Mouse (Mus musculus) CH12.LX (cell line): ENCODE data around the gene Gimap9. TPM values are rescaled to one million over a fixed set of nuclear protein-coding genes. Genes with fewer than 3 reads are reported as not detected.
A peak's percentile ranks its signal among the peaks of the same experiment; 100 is the strongest.

Experiments
- DNase-seq: peaks from one replicate; pipeline ENCODE4 v3.0.0-alpha.2; 2013; ENCODE audit errors: extremely low read depth
- H3K27ac ChIP-seq: 2 replicates; pipeline ENCODE4 v1.5.1; 2012; ENCODE audit warnings: low read depth, mild to moderate bottlenecking, control low read depth, moderate library complexity; ENCODE audit not compliant: insufficient read depth
- H3K27me3 ChIP-seq: replicated peaks from 2 replicates; pipeline ENCODE3; 2012; ENCODE audit warnings: inconsistent platforms
- H3K36me3 ChIP-seq, 2 experiments: replicated peaks in 1 of 2; 2 replicates each; pipeline versions ENCODE3 to v1.6.1; 2012; ENCODE audit warnings: inconsistent platforms in 1 of 2, low read length in 1 of 2, mild to moderate bottlenecking in 1 of 2, mixed read lengths in 1 of 2, moderate library complexity in 1 of 2; ENCODE audit not compliant: control insufficient read depth in 1 of 2, insufficient read depth in 1 of 2
- H3K4me1 ChIP-seq, 2 experiments: 2 replicates each; pipeline ENCODE4 v1.6.1; 2012; ENCODE audit warnings: inconsistent platforms in 1 of 2, moderate library complexity in 1 of 2; ENCODE audit not compliant: insufficient read depth in 2 of 2, control insufficient read depth in 1 of 2
- H3K4me2 ChIP-seq: 2 replicates; pipeline ENCODE4 v1.6.1; 2012; ENCODE audit warnings: low read depth, mild to moderate bottlenecking, control low read depth; ENCODE audit not compliant: poor library complexity, insufficient read depth, severe bottlenecking
- H3K4me3 ChIP-seq, 3 experiments: fragments of 150-350 bp in 1 of 3; sonication (generic) in 1 of 3; replicated peaks in 1 of 3; 2 replicates each; pipeline versions ENCODE3 to v1.5.1; 2011 to 2012; ENCODE audit warnings: low read depth in 2 of 3, low read length in 2 of 3, mild to moderate bottlenecking in 2 of 3, moderate library complexity in 2 of 3, control low read depth in 1 of 3, improper control_type of control experiment in 1 of 3, inconsistent platforms in 1 of 3, mixed read lengths in 1 of 3; ENCODE audit not compliant: poor library complexity in 1 of 3
- H3K79me2 ChIP-seq: replicated peaks from 2 replicates; pipeline ENCODE4 v1.6.1; 2012; ENCODE audit warnings: mild to moderate bottlenecking, moderate library complexity; ENCODE audit not compliant: control insufficient read depth, poor library complexity, insufficient read depth, severe bottlenecking; ENCODE audit errors: extremely low read depth
- H3K9ac ChIP-seq: 2 replicates; pipeline ENCODE4 v1.6.1; 2012; ENCODE audit warnings: low read depth, mild to moderate bottlenecking, control low read depth, moderate library complexity; ENCODE audit not compliant: insufficient read depth
- H3K9me3 ChIP-seq: replicated peaks from 2 replicates; pipeline ENCODE3; 2012; ENCODE audit warnings: low read length, inconsistent platforms, mixed read lengths
- BHLHE40 ChIP-seq: IDR thresholded peaks from 2 replicates; pipeline ENCODE4 v1.6.1; 2011; ENCODE audit warnings: mild to moderate bottlenecking, low read depth, low read length, improper control_type of control experiment
- CHD1 ChIP-seq: IDR thresholded peaks from 2 replicates; pipeline ENCODE4 v1.6.1; 2012; ENCODE audit warnings: low read depth, low read length, improper control_type of control experiment, inconsistent platforms
- CHD2 ChIP-seq: IDR thresholded peaks from 2 replicates; pipeline ENCODE4 v1.6.1; 2011; ENCODE audit warnings: low read length, improper control_type of control experiment
- CTCF ChIP-seq, 2 experiments: IDR thresholded peaks in 1 of 2; conservative IDR thresholded peaks in 1 of 2; 2 replicates each; pipeline ENCODE4 v1.5.1; 2011 to 2012; ENCODE audit warnings: low read depth in 2 of 2, low read length in 2 of 2, improper control_type of control experiment in 1 of 2, inconsistent platforms in 1 of 2, mild to moderate bottlenecking in 1 of 2, moderate library complexity in 1 of 2
- E2F4 ChIP-seq: IDR thresholded peaks from 2 replicates; pipeline ENCODE4 v1.6.1; 2011; ENCODE audit warnings: low read depth, low read length, improper control_type of control experiment; ENCODE audit not compliant: insufficient replicate concordance
- ELF1 ChIP-seq: IDR thresholded peaks from 2 replicates; pipeline ENCODE4 v1.6.1; 2014; ENCODE audit warnings: low read depth, mild to moderate bottlenecking, inconsistent platforms, low read length, improper control_type of control experiment
- EP300 ChIP-seq: IDR thresholded peaks from 2 replicates; pipeline ENCODE4 v1.6.1; 2011; ENCODE audit warnings: low read length, improper control_type of control experiment
- ETS1 ChIP-seq: conservative IDR thresholded peaks from 2 replicates; pipeline ENCODE4 v1.6.1; 2012; ENCODE audit warnings: low read depth, mild to moderate bottlenecking, inconsistent platforms, low read length, improper control_type of control experiment, moderate library complexity
- GABPA ChIP-seq: IDR thresholded peaks from 2 replicates; pipeline ENCODE4 v1.6.1; 2012; ENCODE audit warnings: low read depth, low read length, improper control_type of control experiment, inconsistent platforms; ENCODE audit not compliant: insufficient replicate concordance
- HCFC1 ChIP-seq: IDR thresholded peaks from 2 replicates; pipeline ENCODE4 v1.6.1; 2012; ENCODE audit warnings: low read depth, mild to moderate bottlenecking, inconsistent platforms, low read length, improper control_type of control experiment
- IRF4 ChIP-seq: IDR thresholded peaks from 2 replicates; pipeline ENCODE4 v1.6.1; 2014; ENCODE audit warnings: low read depth, mild to moderate bottlenecking, inconsistent platforms, low read length, improper control_type of control experiment
- JUN ChIP-seq: IDR thresholded peaks from 2 replicates; pipeline ENCODE4 v1.6.1; 2011; ENCODE audit warnings: low read depth, mild to moderate bottlenecking, low read length, improper control_type of control experiment, moderate library complexity; ENCODE audit not compliant: insufficient read depth
- JUND ChIP-seq: conservative IDR thresholded peaks from 2 replicates; pipeline ENCODE4 v1.6.1; 2011; ENCODE audit warnings: low read depth, low read length, improper control_type of control experiment
- KAT2A ChIP-seq: IDR thresholded peaks from 2 replicates; pipeline ENCODE4 v1.6.1; 2012; ENCODE audit warnings: low read length, improper control_type of control experiment, inconsistent platforms; ENCODE audit not compliant: insufficient replicate concordance
- MAFK ChIP-seq: IDR thresholded peaks from 2 replicates; pipeline ENCODE4 v1.6.1; 2011; ENCODE audit warnings: low read length, improper control_type of control experiment; ENCODE audit not compliant: insufficient replicate concordance
- MAX ChIP-seq: IDR thresholded peaks from 2 replicates; pipeline ENCODE4 v1.6.1; 2011; ENCODE audit warnings: low read length, improper control_type of control experiment
- MAZ ChIP-seq: IDR thresholded peaks from 2 replicates; pipeline ENCODE4 v1.6.1; 2012; ENCODE audit warnings: low read depth, mild to moderate bottlenecking, inconsistent platforms, low read length, improper control_type of control experiment, moderate library complexity
- MEF2A ChIP-seq: IDR thresholded peaks from 2 replicates; pipeline ENCODE4 v1.6.1; 2014; ENCODE audit warnings: low read depth, mild to moderate bottlenecking, inconsistent platforms, low read length, improper control_type of control experiment, borderline replicate concordance
- MXI1 ChIP-seq: IDR thresholded peaks from 2 replicates; pipeline ENCODE4 v1.6.1; 2011; ENCODE audit warnings: mild to moderate bottlenecking, low read depth, low read length, improper control_type of control experiment
- MYC ChIP-seq: IDR thresholded peaks from 2 replicates; pipeline ENCODE4 v1.6.1; 2011; ENCODE audit warnings: low read depth, mild to moderate bottlenecking, improper control_type of control experiment, low read length
- NELFE ChIP-seq: IDR thresholded peaks from 2 replicates; pipeline ENCODE4 v1.6.1; 2011; ENCODE audit warnings: low read depth, low read length, improper control_type of control experiment
- NRF1 ChIP-seq: IDR thresholded peaks from 2 replicates; pipeline ENCODE4 v1.6.1; 2014; ENCODE audit warnings: low read depth, mild to moderate bottlenecking, inconsistent platforms, low read length, improper control_type of control experiment, moderate library complexity
- PAX5 ChIP-seq: IDR thresholded peaks from 2 replicates; pipeline ENCODE4 v1.6.1; 2012; ENCODE audit warnings: low read length, inconsistent platforms, mixed read lengths
- POLR2A ChIP-seq: IDR thresholded peaks from 2 replicates; pipeline ENCODE4 v1.6.1; 2011; ENCODE audit warnings: low read depth, mild to moderate bottlenecking, improper control_type of control experiment, low read length
- POLR2AphosphoS2 ChIP-seq: IDR thresholded peaks from 2 replicates; pipeline ENCODE4 v1.6.1; 2011; ENCODE audit warnings: low read depth, low read length, improper control_type of control experiment
- RAD21 ChIP-seq: IDR thresholded peaks from 2 replicates; pipeline ENCODE4 v1.6.1; 2011; ENCODE audit warnings: low read depth, mild to moderate bottlenecking, low read length, improper control_type of control experiment, moderate library complexity
- RCOR1 ChIP-seq: conservative IDR thresholded peaks from 2 replicates; pipeline ENCODE4 v1.6.1; 2012; ENCODE audit warnings: low read depth, mild to moderate bottlenecking, inconsistent platforms, low read length, improper control_type of control experiment
- SIN3A ChIP-seq: IDR thresholded peaks from 2 replicates; pipeline ENCODE4 v1.6.1; 2012; ENCODE audit warnings: low read length, improper control_type of control experiment, inconsistent platforms
- SMC3 ChIP-seq: IDR thresholded peaks from 2 replicates; pipeline ENCODE4 v1.6.1; 2011; ENCODE audit warnings: low read depth, low read length, improper control_type of control experiment
- TBP ChIP-seq: conservative IDR thresholded peaks from 2 replicates; pipeline ENCODE4 v1.6.1; 2011; ENCODE audit warnings: low read depth, low read length, improper control_type of control experiment
- TCF12 ChIP-seq: IDR thresholded peaks from 2 replicates; pipeline ENCODE4 v1.6.1; 2014; ENCODE audit warnings: low read depth, mild to moderate bottlenecking, inconsistent platforms, low read length, improper control_type of control experiment
- UBTF ChIP-seq: IDR thresholded peaks from 2 replicates; pipeline ENCODE4 v1.6.1; 2012; ENCODE audit warnings: low read depth, mild to moderate bottlenecking, inconsistent platforms, low read length, improper control_type of control experiment, moderate library complexity
- USF1 ChIP-seq: IDR thresholded peaks from 2 replicates; pipeline ENCODE4 v1.6.1; 2014; ENCODE audit warnings: low read depth, mild to moderate bottlenecking, inconsistent platforms, low read length, improper control_type of control experiment
- USF2 ChIP-seq: conservative IDR thresholded peaks from 2 replicates; pipeline ENCODE4 v1.6.1; 2011; ENCODE audit warnings: low read depth, low read length, improper control_type of control experiment
- ZC3H11A ChIP-seq: IDR thresholded peaks from 2 replicates; pipeline ENCODE4 v1.6.1; 2012; ENCODE audit warnings: low read depth, mild to moderate bottlenecking, inconsistent platforms, low read length, improper control_type of control experiment
- ZKSCAN1 ChIP-seq: IDR thresholded peaks from 2 replicates; pipeline ENCODE4 v1.6.1; 2012; ENCODE audit warnings: low read depth, inconsistent platforms, low read length, improper control_type of control experiment, borderline replicate concordance
- ZMIZ1 ChIP-seq: IDR thresholded peaks from 2 replicates; pipeline ENCODE4 v1.6.1; 2012; ENCODE audit warnings: low read depth, mild to moderate bottlenecking, inconsistent platforms, low read length, improper control_type of control experiment
- ZNF384 ChIP-seq: IDR thresholded peaks from 2 replicates; pipeline ENCODE4 v1.6.1; 2012; ENCODE audit warnings: low read depth, low read length, improper control_type of control experiment, inconsistent platforms
- dilution Hi-C: fragments of 300-500 bp; cut with MboI; formaldehyde crosslinking; loops from 2 replicates; pipeline ENCODE4 v1.14.3; 2020; ENCODE audit warnings: low sequenced_read_pairs; ENCODE audit not compliant: extremely low pct_unique_long_range_greater_than_20kb, extremely low pct_ligation_motif_present
- in situ Hi-C: fragments of 300-500 bp; cut with MboI; formaldehyde crosslinking; loops from 3 replicates; pipeline ENCODE4 v1.14.3; 2019; ENCODE audit warnings: low sequenced_read_pairs, low pct_ligation_motif_present, low pct_unique_long_range_greater_than_20kb, mixed read lengths
- polyA plus RNA-seq: library from polyadenylated mRNA; unstranded; fragments of >175 nt; gene quantifications from 2 replicates; pipeline ENCODE4 v1.2.1, GENCODE M21; 2012; ENCODE audit warnings: low read depth; ENCODE audit not compliant: insufficient read length
- total RNA-seq, 2 experiments: library from RNA; depleted of rRNA; stranded (reverse); fragments of 300-350 nt in 1 of 2; fragments of >200 nt in 1 of 2; gene quantifications; 2 replicates each; pipeline ENCODE4 v1.2.3; 2012 to 2014

Gene Gimap9
- total and polyA plus RNA-seq, 3 experiments: 31.0 to 75.1 (median 46.1) TPM

GRCm38 (mm10) chr6:48677492-48678345 lies 1.8 kb downstream of the Gimap9 start:
- DNase-seq: peak; percentile 65
- H3K9me3 ChIP-seq: no peaks in the 10 kb centered on the region
- TF ChIP-seq MXI1 (no peak; the same call in 1 of the 2 replicates), ZMIZ1 (no peak), TBP (0 out of 2 replicates have a peak, but pooled peaks have one; percentile 40), PAX5 (no peak), TCF12 (no peak), EP300 (no peak), USF1 (no peak), JUN (no peak), JUND (no peak), MAZ (no peak), BHLHE40 (no peak), GABPA (no peak), ZC3H11A (no peak), SMC3 (no peak), ZNF384 (no peak), POLR2AphosphoS2 (no peak), NELFE (no peak), CTCF (conservative IDR thresholded peaks at IDR 0.05 in 1 of 2, IDR thresholded peaks at IDR 0.05 in 1 of 2; ENCODE audit: low read depth in 2 of 2, low read length in 2 of 2) (no peak), CHD1 (peak; percentile 91), MEF2A (no peak), ZKSCAN1 (no peak), NRF1 (peak; percentile 60), E2F4 (no peak), KAT2A (no peak), ETS1 (no peak), CHD2 (no peak), ELF1 (no peak), HCFC1 (no peak), SIN3A (no peak), UBTF (no peak), USF2 (no peak), RAD21 (no peak), RCOR1 (peak; percentile 30; the same call in 1 of the 2 replicates), POLR2A (peak; percentile 44), IRF4 (peak; percentile 55; the same call in 1 of the 2 replicates), MAFK (no peak), MYC (0 out of 2 replicates have a peak, but pooled peaks have one; percentile 29), MAX (no peak)
- peaks cover 28 to 65% of the 10 kb centered on the region in 2 experiments for H3K4me1 ChIP-seq
- peak overlapping the region; percentile 59 to 80 (median 61) for H3K4me3 ChIP-seq
- peaks cover 0 to 13% of the 10 kb centered on the region in 2 experiments for H3K36me3 ChIP-seq
- H3K4me2 ChIP-seq: peak overlapping the region; percentile 98
- dilution Hi-C loops (no loop called here), in situ Hi-C loops (no loop called here)
- peaks cover 22% of the 10 kb centered on the region for H3K79me2 ChIP-seq
- no peaks in the 10 kb centered on the region for H3K27me3 ChIP-seq
- peak overlapping the region; percentile 94 for H3K27ac ChIP-seq
- peak overlapping the region; percentile 89 for H3K9ac ChIP-seq
